Mouse (Mus musculus) lung, adult 2 months (tissue): ENCODE measurements at regions not wholly inside any gene's neighbourhood (a gene's known extent, or its start where the extent isn't known, plus 50 kb on each side); places are given as distances from the start of the nearest gene placed in this dataset.

Experiments used
- CTCF ChIP-seq: fragments of 200-500 bp; IDR thresholded peaks from 2 replicates; pipeline ENCODE4 v1.5.1; 2011; ENCODE audit warnings: mild to moderate bottlenecking, low read length, control low read depth; ENCODE audit not compliant: insufficient read depth
- POLR2A ChIP-seq: fragments of 200-500 bp; IDR thresholded peaks from 2 replicates; pipeline ENCODE4 v1.6.1; 2011; ENCODE audit warnings: low read depth, mild to moderate bottlenecking, control low read depth, low read length, borderline replicate concordance; ENCODE audit errors: extremely low read depth

GRCm38 (mm10) chr3:149444854-149445577 lies 454.7 kb upstream of the Adgrl2 start:
- TF ChIP-seq CTCF (peak; percentile 55), POLR2A (no peak)
